13 mouse cellular contexts compared by ENCODE assay signal in genomic region chr4:105281751-105282231, GRCm38 (mm10).
DNase-seq lines count a peak whose midpoint lies in the region; ATAC-seq and TF ChIP-seq lines count a peak whose summit lies in the region.
"Had no signal": no experiment of that assay in that cellular context is flagged by ENCODE, and none has a peak within 500 bp of the region (broad histone marks: within the 10 kb centered on the region; RNA-seq: fewer than 3 reads in every experiment).

No protein-coding gene starts in this region.

- intact Hi-C loops in gastrocnemius, adult 2 months (cut with DNase I): no loop called here

- no peaks in the 10 kb centered on the region for H3K36me3 ChIP-seq in midbrain, embryonic 10.5 days
- H3K36me3 ChIP-seq in midbrain, postnatal 0 days (ENCODE audit: insufficient read depth, low read length): no peaks in the 10 kb centered on the region
- H3K36me3 ChIP-seq in forebrain, postnatal 0 days (ENCODE audit: insufficient read depth): no peaks in the 10 kb centered on the region
- H3K36me3 ChIP-seq in midbrain, embryonic 16.5 days (ENCODE audit: control insufficient read depth, insufficient read depth, low read length): no peaks in the 10 kb centered on the region
- H3K36me3 ChIP-seq: heart, embryonic 13.5 days; limb, embryonic 15.5 days; neural tube, embryonic 12.5 days had no signal

- 9% methylated on average over 7 of the region's 7 CpGs for WGBS in midbrain, embryonic 10.5 days
- 28% methylated on average over 7 of the region's 7 CpGs for WGBS in midbrain, postnatal 0 days
- 18% methylated on average over 7 of the region's 7 CpGs for WGBS in forebrain, postnatal 0 days
- 15% methylated on average over 7 of the region's 7 CpGs for WGBS in midbrain, embryonic 16.5 days

- H3K27me3 ChIP-seq in midbrain, embryonic 10.5 days (ENCODE audit: low read depth, poor library complexity, severe bottlenecking): no peaks in the 10 kb centered on the region
- H3K27me3 ChIP-seq in midbrain, postnatal 0 days (ENCODE audit: insufficient read depth, low read length): no peaks in the 10 kb centered on the region; the same call in 1 of the 2 replicates
- no peaks in the 10 kb centered on the region for H3K27me3 ChIP-seq in forebrain, postnatal 0 days (ENCODE audit: insufficient read depth, low read length)
- no peaks in the 10 kb centered on the region for H3K27me3 ChIP-seq in midbrain, embryonic 16.5 days (ENCODE audit: control insufficient read depth, insufficient read depth, low read depth, low read length)
- H3K27me3 ChIP-seq: heart, embryonic 13.5 days; limb, embryonic 15.5 days; neural tube, embryonic 12.5 days; Patski had no signal

- no peaks in the 10 kb centered on the region for H3K9me3 ChIP-seq in midbrain, embryonic 10.5 days (replicated peaks)
- H3K9me3 ChIP-seq in midbrain, postnatal 0 days (ENCODE audit: low read length): no peaks in the 10 kb centered on the region
- no peaks in the 10 kb centered on the region for H3K9me3 ChIP-seq in forebrain, postnatal 0 days (ENCODE audit: low read length)
- no peaks in the 10 kb centered on the region for H3K9me3 ChIP-seq in midbrain, embryonic 16.5 days (replicated peaks; ENCODE audit: control insufficient read depth, low read length, poor library complexity, severe bottlenecking)
- H3K9me3 ChIP-seq: heart, embryonic 13.5 days; limb, embryonic 15.5 days; neural tube, embryonic 12.5 days had no signal

- no peak overlapping the region for H3K4me2 ChIP-seq in midbrain, postnatal 0 days (ENCODE audit: low read depth, low read length, poor library complexity, severe bottlenecking)
- H3K4me2 ChIP-seq in forebrain, postnatal 0 days (ENCODE audit: low read depth): no peak overlapping the region
- H3K4me2 ChIP-seq in midbrain, embryonic 16.5 days (ENCODE audit: low read length): no peak overlapping the region
- H3K4me2 ChIP-seq: heart, embryonic 13.5 days; limb, embryonic 15.5 days; neural tube, embryonic 12.5 days had no signal

- no peak overlapping the region for H3K4me3 ChIP-seq in gastrocnemius, adult 2 months
- peak overlapping the region; percentile 12 for H3K4me3 ChIP-seq in midbrain, embryonic 10.5 days
- H3K4me3 ChIP-seq in midbrain, postnatal 0 days (ENCODE audit: low read depth, low read length): no peak overlapping the region
- H3K4me3 ChIP-seq in forebrain, postnatal 0 days (ENCODE audit: low read depth, low read length): no peak overlapping the region
- no peak overlapping the region for H3K4me3 ChIP-seq in midbrain, embryonic 16.5 days (ENCODE audit: low read depth, low read length)
- H3K4me3 ChIP-seq: heart, embryonic 13.5 days; limb, embryonic 15.5 days; neural tube, embryonic 12.5 days had no signal

- no peak; the same call in 1 of the 2 replicates for ATAC-seq in midbrain, postnatal 0 days (ENCODE audit: low FRiP score)
- peak; percentile 71 for ATAC-seq in forebrain, postnatal 0 days
- ATAC-seq in midbrain, embryonic 16.5 days: peak; percentile 71
- ATAC-seq: Patski had no signal

- TF ChIP-seq CTCF in gastrocnemius, adult 2 months (IDR thresholded peaks at IDR 0.05): no peak
- TF ChIP-seq CTCF in midbrain, postnatal 0 days (IDR thresholded peaks at IDR 0.05): no peak
- no peak for TF ChIP-seq CTCF in forebrain, postnatal 0 days (IDR thresholded peaks at IDR 0.05; ENCODE audit: low read depth)

- H3K9ac ChIP-seq in midbrain, postnatal 0 days (replicated peaks; ENCODE audit: low read length, poor library complexity, severe bottlenecking): no peak overlapping the region
- H3K9ac ChIP-seq in forebrain, postnatal 0 days: no peak overlapping the region
- H3K9ac ChIP-seq in midbrain, embryonic 16.5 days (ENCODE audit: low read depth, low read length): no peak overlapping the region
- H3K9ac ChIP-seq: heart, embryonic 13.5 days; limb, embryonic 15.5 days; neural tube, embryonic 12.5 days had no signal

- DNase-seq in gastrocnemius, adult 2 months: no peak
- no peak for DNase-seq in gastrocnemius, adult 18-20 months (ENCODE audit: low spot score)
- peak; percentile 70 for DNase-seq in midbrain, embryonic 10.5 days (ENCODE audit: low spot score)
- DNase-seq in midbrain, postnatal 0 days (ENCODE audit: low spot score): no peak
- peak; percentile 20 for DNase-seq in forebrain, postnatal 0 days
- DNase-seq in right cerebral cortex, adult 18-20 months: no peak
- no peak for DNase-seq in adrenal gland, adult 18-20 months (ENCODE audit: low spot score in 2 of 2)
- DNase-seq: kidney, postnatal 4 days had no signal

- H3K27ac ChIP-seq in gastrocnemius, adult 2 months: peak overlapping the region; percentile 51; the same call in 1 of the 2 replicates
- H3K27ac ChIP-seq in midbrain, embryonic 10.5 days (replicated peaks): peak overlapping the region; percentile 87
- H3K27ac ChIP-seq in midbrain, postnatal 0 days (ENCODE audit: low read depth, low read length): no peak overlapping the region
- no peak overlapping the region for H3K27ac ChIP-seq in forebrain, postnatal 0 days (ENCODE audit: low read depth, low read length)
- H3K27ac ChIP-seq in midbrain, embryonic 16.5 days (ENCODE audit: low read length): no peak overlapping the region
- H3K27ac ChIP-seq: heart, embryonic 13.5 days; limb, embryonic 15.5 days; neural tube, embryonic 12.5 days had no signal

- peaks cover 68% of the 10 kb centered on the region for H3K4me1 ChIP-seq in midbrain, embryonic 10.5 days
- 0 out of 2 replicates have a peak, but pooled peaks cover 3% of the 10 kb centered on the region for H3K4me1 ChIP-seq in midbrain, postnatal 0 days (ENCODE audit: insufficient read depth, low read length)
- no peaks in the 10 kb centered on the region for H3K4me1 ChIP-seq in forebrain, postnatal 0 days (ENCODE audit: insufficient read depth)
- peaks cover 13% of the 10 kb centered on the region for H3K4me1 ChIP-seq in midbrain, embryonic 16.5 days (ENCODE audit: control insufficient read depth, insufficient read depth, low read length)

Comparison
In these comparisons a context has a peak if more than half of its experiments do, and no peak if none do; other contexts are left out.
1. DNase-seq: peak in midbrain, embryonic 10.5 days (single experiment) and forebrain, postnatal 0 days (single experiment); none in gastrocnemius, adult 2 months (single experiment), gastrocnemius, adult 18-20 months (single experiment), midbrain, postnatal 0 days (single experiment), right cerebral cortex, adult 18-20 months (single experiment) and adrenal gland, adult 18-20 months (0 of 2).
2. H3K27ac ChIP-seq: peak in gastrocnemius, adult 2 months (single experiment) and midbrain, embryonic 10.5 days (single experiment); none in midbrain, postnatal 0 days (single experiment), forebrain, postnatal 0 days (single experiment) and midbrain, embryonic 16.5 days (single experiment).